8 mouse cellular contexts compared by ENCODE assay signal in genomic region chr2:73277021-73277708, GRCm38 (mm10). TPM values are rescaled to one million over a fixed set of nuclear protein-coding genes. Genes with fewer than 3 reads are reported as not detected.
DNase-seq lines count a peak whose midpoint lies in the region; ATAC-seq and TF ChIP-seq lines count a peak whose summit lies in the region.

No protein-coding gene starts in this region.

- H3K4me1 ChIP-seq in kidney, postnatal 0 days (replicated peaks; ENCODE audit: insufficient read depth, low read length): peaks cover 30% of the 10 kb centered on the region
- H3K4me1 ChIP-seq in heart, embryonic 16.5 days (ENCODE audit: control insufficient read depth, insufficient read depth, low read length): peaks cover 35% of the 10 kb centered on the region
- peaks cover 55% of the 10 kb centered on the region for H3K4me1 ChIP-seq in midbrain, embryonic 11.5 days (ENCODE audit: control insufficient read depth, insufficient read depth, low read length)

- ATAC-seq in kidney, postnatal 0 days (replicated peaks; ENCODE audit: low FRiP score, low read depth): no peak
- ATAC-seq in heart, embryonic 16.5 days (replicated peaks; ENCODE audit: extremely low read depth, insufficient read depth, low FRiP score): no peak
- no peak for ATAC-seq in midbrain, embryonic 11.5 days (ENCODE audit: low FRiP score)

- H3K27ac ChIP-seq in kidney, postnatal 0 days: no peak overlapping the region
- H3K27ac ChIP-seq in heart, embryonic 16.5 days (ENCODE audit: low read length): no peak overlapping the region
- H3K27ac ChIP-seq in midbrain, embryonic 11.5 days (ENCODE audit: low read depth, low read length): peak overlapping the region; percentile 48

- 2% methylated on average over 38 of the region's 38 CpGs for WGBS in kidney, postnatal 0 days
- 2% methylated on average over 38 of the region's 38 CpGs for WGBS in heart, embryonic 16.5 days
- under 1% methylated on average over 38 of the region's 38 CpGs for WGBS in midbrain, embryonic 11.5 days

- H3K27me3 ChIP-seq in kidney, postnatal 0 days (ENCODE audit: insufficient read depth, low read length): peaks cover 55% of the 10 kb centered on the region
- peaks cover 52% of the 10 kb centered on the region for H3K27me3 ChIP-seq in heart, embryonic 16.5 days (ENCODE audit: control insufficient read depth, insufficient read depth, low read length)
- H3K27me3 ChIP-seq in midbrain, embryonic 11.5 days (ENCODE audit: control insufficient read depth, insufficient read depth, low read length): peaks cover 81% of the 10 kb centered on the region

- no peak for DNase-seq in kidney, postnatal 0 days (ENCODE audit: low spot score)
- DNase-seq in kidney, adult 9 months: no peak
- DNase-seq in MN1 (ENCODE audit: low spot score): peak; percentile 41
- DNase-seq in midbrain, embryonic 11.5 days (ENCODE audit: low spot score, missing footprints): peak; percentile 98
- no peak for DNase-seq in gastrocnemius, adult 18-20 months (ENCODE audit: low spot score)
- no peak for DNase-seq in adrenal gland, adult 8-10 months
- no peak for DNase-seq in gastrocnemius, adult 8-10 months (ENCODE audit: low spot score in 2 of 2)

- no peak for TF ChIP-seq CTCF in kidney, postnatal 0 days (IDR thresholded peaks at IDR 0.05; ENCODE audit: low read depth)

- H3K4me3 ChIP-seq in kidney, postnatal 0 days (replicated peaks; ENCODE audit: low read depth, low read length): peak overlapping the region; percentile 3; the same call in 1 of the 2 replicates
- peak overlapping the region; percentile 2; the same call in 1 of the 2 replicates for H3K4me3 ChIP-seq in heart, embryonic 16.5 days (ENCODE audit: low read length)
- peak overlapping the region; percentile 25 for H3K4me3 ChIP-seq in midbrain, embryonic 11.5 days (ENCODE audit: low read depth, low read length)

- H3K36me3 ChIP-seq in kidney, postnatal 0 days (ENCODE audit: insufficient read depth, low read length): no peaks in the 10 kb centered on the region
- no peaks in the 10 kb centered on the region for H3K36me3 ChIP-seq in heart, embryonic 16.5 days (ENCODE audit: control insufficient read depth, insufficient read depth)
- H3K36me3 ChIP-seq in midbrain, embryonic 11.5 days (ENCODE audit: control insufficient read depth, insufficient read depth, low read length): no peaks in the 10 kb centered on the region

- no peak overlapping the region for H3K4me2 ChIP-seq in kidney, postnatal 0 days (ENCODE audit: low read length)
- no peak overlapping the region; the same call in 1 of the 2 replicates for H3K4me2 ChIP-seq in heart, embryonic 16.5 days (ENCODE audit: low read depth, low read length)
- peak overlapping the region; percentile 46 for H3K4me2 ChIP-seq in midbrain, embryonic 11.5 days

- no peaks in the 10 kb centered on the region for H3K9me3 ChIP-seq in kidney, postnatal 0 days (replicated peaks; ENCODE audit: low read length)
- no peaks in the 10 kb centered on the region for H3K9me3 ChIP-seq in heart, embryonic 16.5 days (replicated peaks; ENCODE audit: control insufficient read depth, low read length)
- no peaks in the 10 kb centered on the region for H3K9me3 ChIP-seq in midbrain, embryonic 11.5 days (ENCODE audit: control insufficient read depth, low read length)

- H3K9ac ChIP-seq in kidney, postnatal 0 days (ENCODE audit: low read depth, low read length): no peak overlapping the region
- no peak overlapping the region for H3K9ac ChIP-seq in heart, embryonic 16.5 days (ENCODE audit: low read length)
- peak overlapping the region; percentile 55 for H3K9ac ChIP-seq in midbrain, embryonic 11.5 days (ENCODE audit: low read length)

RNA-seq across cellular contexts. Expression of gene Sp9, which starts 5.4 kb away (rescaled TPM):
- polyA plus RNA-seq in kidney, postnatal 0 days (2015; fragmentation: Nextera tagmentation; extraction: Ambion mirVana): not detected in 2 replicates
- not detected in 2 replicates for polyA plus RNA-seq in heart, embryonic 16.5 days (2015; fragmentation: Nextera tagmentation; extraction: Ambion mirVana)
- polyA plus RNA-seq in midbrain, embryonic 11.5 days (2014; fragmentation: Nextera tagmentation; extraction: Ambion mirVana): 2.8 and 3.3 TPM in 2 replicates
- not detected for total RNA-seq in gastrocnemius, adult 18-20 months (2021)
- total RNA-seq in adrenal gland, adult 8-10 months (2022): not detected
- not detected for total RNA-seq in gastrocnemius, adult 8-10 months (2022)

RNA-seq across cellular contexts. Expression of gene Scrn3, which starts 35.2 kb away (rescaled TPM):
- 15.9 TPM in 2 replicates for polyA plus RNA-seq in kidney, postnatal 0 days (2015; fragmentation: Nextera tagmentation; extraction: Ambion mirVana)
- polyA plus RNA-seq in heart, embryonic 16.5 days (2015; fragmentation: Nextera tagmentation; extraction: Ambion mirVana): 15.6 and 19.2 TPM in 2 replicates
- polyA plus RNA-seq in midbrain, embryonic 11.5 days (2014; fragmentation: Nextera tagmentation; extraction: Ambion mirVana): 10.7 and 11.7 TPM in 2 replicates
- 10 to 100 TPM; 55.5 to 57.9 TPM for total RNA-seq in gastrocnemius, adult 18-20 months (2021)
- total RNA-seq in adrenal gland, adult 8-10 months (2022): 10 to 100 TPM; 23.9 to 33.8 (median 30.1) TPM
- total RNA-seq in gastrocnemius, adult 8-10 months (2022): 10 to 100 TPM; 57.9 to 59.9 (median 58.6) TPM

RNA-seq across cellular contexts. Expression of gene Cir1, which starts 35.3 kb away (rescaled TPM):
- polyA plus RNA-seq in kidney, postnatal 0 days (2015; fragmentation: Nextera tagmentation; extraction: Ambion mirVana): 28.5 and 33.8 TPM in 2 replicates
- 13.3 and 14.2 TPM in 2 replicates for polyA plus RNA-seq in heart, embryonic 16.5 days (2015; fragmentation: Nextera tagmentation; extraction: Ambion mirVana)
- 21.4 and 25.5 TPM in 2 replicates for polyA plus RNA-seq in midbrain, embryonic 11.5 days (2014; fragmentation: Nextera tagmentation; extraction: Ambion mirVana)
- total RNA-seq in gastrocnemius, adult 18-20 months (2021): 10 to 100 TPM; 11.9 to 13.8 TPM
- 10 to 100 TPM; 18.0 to 24.0 (median 20.5) TPM for total RNA-seq in adrenal gland, adult 8-10 months (2022)
- total RNA-seq in gastrocnemius, adult 8-10 months (2022): 10 to 100 TPM in 2 of 4 experiments, 1 to 10 TPM in 2; 8.8 to 14.1 (median 11.7) TPM

RNA-seq across cellular contexts. Expression of gene Ola1, which starts 58.4 kb away (rescaled TPM):
- polyA plus RNA-seq in kidney, postnatal 0 days (2015; fragmentation: Nextera tagmentation; extraction: Ambion mirVana): 69.5 and 73.4 TPM in 2 replicates
- polyA plus RNA-seq in heart, embryonic 16.5 days (2015; fragmentation: Nextera tagmentation; extraction: Ambion mirVana): 59.8 and 65.5 TPM in 2 replicates
- 99.2 and 101 TPM in 2 replicates for polyA plus RNA-seq in midbrain, embryonic 11.5 days (2014; fragmentation: Nextera tagmentation; extraction: Ambion mirVana)
- total RNA-seq in gastrocnemius, adult 18-20 months (2021): 10 to 100 TPM; 52.3 to 53.2 TPM
- total RNA-seq in adrenal gland, adult 8-10 months (2022): 10 to 100 TPM; 53.6 to 59.3 (median 56.3) TPM
- total RNA-seq in gastrocnemius, adult 8-10 months (2022): 10 to 100 TPM; 49.7 to 61.4 (median 53.0) TPM

Comparison
In these comparisons a context has a peak if more than half of its experiments do, and no peak if none do; other contexts are left out.
1. DNase-seq: peak in MN1 (single experiment) and midbrain, embryonic 11.5 days (single experiment); none in kidney, postnatal 0 days (single experiment), kidney, adult 9 months (single experiment), gastrocnemius, adult 18-20 months (single experiment), adrenal gland, adult 8-10 months (single experiment) and gastrocnemius, adult 8-10 months (0 of 2).
2. Peak in every context shown above with its lines, with median percentiles within 50 percentile points of each other: H3K4me3 ChIP-seq.